Mouse (Mus musculus): Measurements from ENCODE around the gene Aig1.

Gene Aig1

GRCm38 (mm10) chr10:13711281-13711829 lies 157.4 kb downstream of the Aig1 start:
- in situ Hi-C loops (cut with MboI, MseI): no loop called here

DNA sequence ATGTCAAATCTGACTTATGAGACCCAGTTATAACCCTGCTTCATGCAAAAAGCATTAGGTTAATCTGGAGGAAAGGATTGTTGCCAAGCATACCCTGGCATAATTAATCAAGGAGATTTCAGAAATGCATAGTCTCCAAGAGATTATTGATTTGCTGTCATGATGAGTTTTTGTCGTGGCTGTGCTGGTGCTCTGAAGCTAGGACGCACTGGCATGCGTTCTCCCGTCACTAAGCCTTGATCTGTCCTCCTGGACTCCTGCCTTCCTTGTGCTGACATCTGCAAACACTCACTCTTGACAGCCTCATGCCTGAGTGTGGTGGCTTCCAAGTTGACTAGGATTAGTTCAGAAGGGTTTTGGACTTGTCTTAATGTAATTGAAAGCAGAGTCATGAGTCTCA lies 163.0 kb downstream of the Aig1 start:
- in situ Hi-C loops (cut with MboI, MseI): no loop called here

- in situ Hi-C loops (cut with MboI, MseI): no loop called here
These were observed 166.1 kb downstream of the Aig1 start for GRCm38 (mm10) chr10:13702688-13703087.

- in situ Hi-C loops (cut with MboI, MseI): no loop called here
These were observed 166.7 kb downstream of the Aig1 start for GRCm38 (mm10) chr10:13702043-13702442.

- in situ Hi-C loops (cut with MboI, MseI): no loop called here
These were observed 172.5 kb downstream of the Aig1 start for GRCm38 (mm10) chr10:13696326-13696725.

DNA sequence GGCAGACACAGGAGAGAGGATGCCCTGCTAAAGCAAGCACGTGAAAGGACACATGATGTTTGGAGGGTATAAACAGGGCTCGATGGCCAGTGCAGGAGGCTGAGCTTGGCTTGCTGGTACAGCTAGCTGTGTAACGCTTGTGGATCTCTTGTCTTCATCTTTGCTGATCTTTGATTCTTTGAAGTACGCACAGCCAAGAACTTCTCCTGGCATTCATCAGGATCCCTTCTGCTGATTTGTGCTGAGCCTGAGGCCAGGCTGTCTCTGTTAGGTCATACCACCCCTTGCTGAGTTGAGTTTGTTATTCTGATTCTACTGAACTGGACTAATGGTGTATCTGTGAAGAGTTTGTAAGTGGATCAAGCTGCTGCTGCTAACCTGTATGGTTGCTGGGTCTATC lies 175.5 kb downstream of the Aig1 start:
- in situ Hi-C loops (cut with MboI, MseI): no loop called here

DNA sequence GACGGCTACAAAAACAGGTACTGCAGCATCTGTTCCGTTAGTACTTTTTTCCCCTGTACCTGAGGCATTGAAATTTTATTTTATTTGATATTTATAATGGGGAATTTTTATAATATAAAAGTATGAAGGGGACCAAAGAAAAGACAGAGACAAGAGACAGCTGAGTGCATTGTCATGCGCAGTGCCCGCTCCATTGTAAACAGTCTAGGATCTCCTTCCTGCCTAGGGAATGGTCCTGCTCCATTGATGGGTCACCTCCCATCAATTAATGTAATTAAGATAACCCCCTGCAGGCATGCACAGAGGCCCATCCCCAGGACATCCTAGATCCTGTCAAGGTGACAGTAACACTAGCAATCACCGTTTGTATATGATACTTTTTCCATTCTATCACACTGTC lies 178.0 kb downstream of the Aig1 start:
- in situ Hi-C loops (cut with MboI, MseI): no loop called here

GRCm38 (mm10) chr10:13689841-13690590 lies 178.8 kb downstream of the Aig1 start:
- in situ Hi-C loops (cut with MboI, MseI): no loop called here

- in situ Hi-C loops (cut with MboI, MseI): no loop called here
These were observed 180.2 kb downstream of the Aig1 start for GRCm38 (mm10) chr10:13688386-13689120.

GRCm38 (mm10) chr10:13687182-13687810 lies 181.5 kb downstream of the Aig1 start:
- in situ Hi-C loops (cut with MboI, MseI): no loop called here

- in situ Hi-C loops (cut with MboI, MseI): no loop called here
These were observed 182.7 kb downstream of the Aig1 start for GRCm38 (mm10) chr10:13686127-13686526.

DNA sequence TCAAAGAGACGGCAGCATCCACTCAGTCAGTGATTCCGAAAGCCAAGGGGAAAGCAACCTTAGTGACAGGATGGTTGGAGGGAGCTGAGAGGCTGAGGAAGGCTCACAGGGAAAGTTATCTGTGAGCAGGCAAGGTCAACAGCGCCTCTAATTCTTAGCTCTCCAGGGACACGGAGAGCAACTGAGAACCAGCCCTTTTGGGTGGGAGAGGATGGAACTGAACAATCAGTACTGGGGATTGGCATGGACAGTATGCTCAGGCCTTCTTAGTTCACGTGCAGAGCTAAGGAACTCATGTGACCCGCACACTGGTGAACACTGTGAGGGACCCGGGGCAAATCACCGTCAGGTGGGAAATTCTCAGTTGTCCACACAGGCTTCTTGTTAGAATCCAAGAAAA lies 183.4 kb downstream of the Aig1 start:
- in situ Hi-C loops (cut with MboI, MseI): no loop called here

DNA sequence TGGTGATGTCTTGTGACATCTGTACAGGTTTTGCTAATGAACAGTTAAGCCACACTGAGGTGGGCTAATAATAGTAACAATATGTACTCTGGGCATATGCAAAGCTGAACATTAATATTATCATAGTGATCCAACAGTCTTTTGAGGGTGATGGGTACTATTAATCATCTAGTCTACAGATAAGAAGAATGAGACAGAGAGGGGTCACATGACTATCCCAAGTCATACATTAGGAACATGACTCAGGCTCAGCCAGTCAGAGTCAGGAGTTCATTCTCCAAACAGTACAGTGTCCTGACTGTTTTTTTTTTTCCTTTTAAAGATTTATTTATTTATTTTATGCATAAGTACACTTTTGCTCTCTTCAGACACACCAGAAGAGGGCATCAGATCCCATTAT lies 184.3 kb downstream of the Aig1 start:
- in situ Hi-C loops (cut with MboI, MseI): no loop called here

GRCm38 (mm10) chr10:13682565-13682964 lies 186.2 kb downstream of the Aig1 start:
- in situ Hi-C loops (cut with MboI, MseI): no loop called here

GRCm38 (mm10) chr10:13677440-13677839 lies 191.3 kb downstream of the Aig1 start:
- in situ Hi-C loops (cut with MboI, MseI): no loop called here

- in situ Hi-C loops (cut with MboI, MseI): no loop called here
These were observed 193.8 kb downstream of the Aig1 start for GRCm38 (mm10) chr10:13675033-13675379.

- in situ Hi-C loops (cut with MboI, MseI): no loop called here
These were observed 194.3 kb downstream of the Aig1 start for GRCm38 (mm10) chr10:13674304-13675032.

DNA sequence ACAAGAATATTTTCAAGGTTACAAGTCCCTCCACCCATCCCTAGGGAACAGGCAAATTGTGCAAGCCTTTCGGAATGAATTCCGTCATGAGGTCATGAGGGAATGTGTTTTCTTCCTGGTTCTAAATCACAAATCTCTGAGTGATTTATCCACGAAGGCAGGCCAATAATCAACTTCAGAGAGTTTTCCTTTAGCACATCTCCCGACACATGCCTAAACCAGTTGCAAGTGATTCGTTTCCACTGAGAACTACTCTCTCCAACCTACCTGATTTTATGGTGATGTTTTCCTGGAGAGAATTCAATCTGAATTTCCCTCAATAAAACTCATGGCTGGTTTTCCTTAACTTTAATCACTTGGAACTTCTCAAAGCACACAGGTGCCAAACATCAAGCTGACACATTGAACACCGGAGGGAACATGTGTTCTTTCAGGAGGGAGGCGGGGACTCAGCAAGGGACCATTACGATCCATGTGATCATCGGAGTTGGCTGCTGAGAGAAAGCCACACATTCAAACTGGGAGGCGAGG lies 201.5 kb downstream of the Aig1 start:
- in situ Hi-C loops (cut with MboI, MseI): no loop called here

GRCm38 (mm10) chr10:13663476-13663875 lies 205.3 kb downstream of the Aig1 start:
- in situ Hi-C loops (cut with MboI, MseI): no loop called here

DNA sequence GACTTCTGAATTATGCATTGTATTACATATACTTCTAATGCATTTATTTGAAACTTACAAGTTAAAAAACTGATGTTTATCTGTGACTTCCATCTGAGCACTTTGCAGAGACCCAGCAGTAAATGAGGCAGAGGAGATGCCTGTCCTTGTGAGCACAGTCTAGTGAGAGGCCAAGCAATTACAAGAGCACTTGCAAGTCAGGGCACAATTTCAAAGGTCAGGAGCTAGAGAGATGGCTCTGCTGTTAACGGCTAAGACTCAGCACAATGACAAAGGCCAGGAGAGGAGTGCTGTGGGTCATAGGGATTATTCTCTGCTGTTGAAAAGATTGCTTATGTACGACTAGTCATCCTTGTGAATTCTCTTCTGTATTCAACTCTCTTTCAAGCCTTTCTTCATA lies 209.0 kb downstream of the Aig1 start:
- in situ Hi-C loops (cut with MboI, MseI): no loop called here

- in situ Hi-C loops (cut with MboI, MseI): no loop called here
These were observed 214.9 kb downstream of the Aig1 start for GRCm38 (mm10) chr10:13653739-13654462.
